Mouse (Mus musculus) liver, postnatal 0 days (tissue): ENCODE results near the gene Zfp704.

Experiments used
- CTCF ChIP-seq: sonication (generic); IDR thresholded peaks from 2 replicates; pipeline ENCODE4 v1.5.1; 2016; ENCODE audit warnings: antibody characterized with exemption, low read depth
- EP300 ChIP-seq: IDR thresholded peaks from 2 replicates; pipeline ENCODE4 v1.6.1; 2016; ENCODE audit warnings: antibody characterized with exemption, low read depth, mild to moderate bottlenecking

- TF ChIP-seq CTCF (no peak), EP300 (no peak)
These were observed 104.1 kb downstream of the Zfp704 start for GRCm38 (mm10) chr3:9505692-9506211.
